Mouse (Mus musculus) B cell, adult 2 months (primary cell): ENCODE results near the gene Spata18.

Experiments
- DNase-seq, 2 experiments: peaks; one replicate each; pipeline ENCODE4 v3.0.0; 2022

The Spata18 gene

GRCm38 (mm10) chr5:73667877-73668276 is 16.7 kb downstream of the Spata18 start:
- no peak for DNase-seq

- no peak for DNase-seq
Observed at GRCm38 (mm10) chr5:73669386-73669785, 18.2 kb downstream of the Spata18 start.

GRCm38 (mm10) chr5:73675604-73676003 is 24.4 kb downstream of the Spata18 start:
- DNase-seq, result no peak

GRCm38 (mm10) chr5:73676626-73677025 is 25.4 kb downstream of the Spata18 start:
- DNase-seq, result no peak

GRCm38 (mm10) chr5:73683221-73683620 is 32.0 kb downstream of the Spata18 start:
- no peak for DNase-seq

- DNase-seq, result no peak
Observed at GRCm38 (mm10) chr5:73683706-73684409, 32.7 kb downstream of the Spata18 start.

GRCm38 (mm10) chr5:73686149-73686548 is 35.0 kb downstream of the Spata18 start:
- no peak for DNase-seq

- DNase-seq, result no peak
Observed at GRCm38 (mm10) chr5:73688576-73688975, 37.4 kb downstream of the Spata18 start.

GRCm38 (mm10) chr5:73690146-73690545 is 39.0 kb downstream of the Spata18 start:
- DNase-seq, result no peak

- no peak for DNase-seq
Observed at GRCm38 (mm10) chr5:73691723-73692520, 40.7 kb downstream of the Spata18 start.

- DNase-seq, result no peak
Observed at GRCm38 (mm10) chr5:73693778-73694177, 42.6 kb downstream of the Spata18 start.

- DNase-seq, result no peak
Observed at GRCm38 (mm10) chr5:73694254-73695015, 43.3 kb downstream of the Spata18 start.

- no peak for DNase-seq
Observed at GRCm38 (mm10) chr5:73697700-73698099, 46.5 kb downstream of the Spata18 start.

GRCm38 (mm10) chr5:73701063-73701890 is 50.1 kb downstream of the Spata18 start:
- DNase-seq, result no peak

- no peak for DNase-seq
Observed at GRCm38 (mm10) chr5:73701946-73702710, 50.9 kb downstream of the Spata18 start.

GRCm38 (mm10) chr5:73703096-73703495 is 51.9 kb downstream of the Spata18 start:
- DNase-seq, result no peak

GRCm38 (mm10) chr5:73704263-73704662 is 53.1 kb downstream of the Spata18 start:
- DNase-seq, result no peak

- DNase-seq, result no peak
Observed at GRCm38 (mm10) chr5:73704757-73705156, 53.6 kb downstream of the Spata18 start.

- DNase-seq, result no peak
Observed at GRCm38 (mm10) chr5:73705290-73705689, 54.1 kb downstream of the Spata18 start.

- DNase-seq, result no peak
Observed at GRCm38 (mm10) chr5:73712852-73713251, 61.7 kb downstream of the Spata18 start.

GRCm38 (mm10) chr5:73716941-73717340 is 65.8 kb downstream of the Spata18 start:
- DNase-seq, result no peak
